Mouse (Mus musculus): ENCODE results near the gene Rpn1. TPM values are rescaled to one million over a fixed set of nuclear protein-coding genes. Genes with fewer than 3 reads are reported as not detected.

Gene Rpn1
- total RNA-seq (2021): 100 to 1,000 TPM; 222 to 247 TPM
- long read RNA-seq, experiment 1, transcript Rpn1-201 (10 exons, 3,633 nt): major isoform, 265 of 294 reads
- long read RNA-seq, experiment 1, partial matches to known transcripts: 15 of 294 reads
- long read RNA-seq, experiment 1, other reads (novel, unspliced or antisense): 14 of 294 reads
- long read RNA-seq, experiment 2, transcript Rpn1-201 (10 exons, 3,633 nt): major isoform, 746 of 833 reads
- long read RNA-seq, experiment 2, partial matches to known transcripts: 65 of 833 reads
- long read RNA-seq, experiment 2, other reads (novel, unspliced or antisense): 22 of 833 reads

- peak; percentile 97 to 98 for DNase-seq (ENCODE audit: low spot score in 2 of 2)
Measured at GRCm38 (mm10) chr6:88084278-88085151, at the start of gene Rpn1. TSS of gene Rpn1 (plus strand) at chr6:88084482.

- DNase-seq (ENCODE audit: low spot score in 2 of 2): no peak
Measured at GRCm38 (mm10) chr6:88037471-88038045, 46.7 kb upstream of the Rpn1 start.

- no peak for DNase-seq (ENCODE audit: low spot score in 2 of 2)
Measured at GRCm38 (mm10) chr6:88039426-88039825, 44.9 kb upstream of the Rpn1 start.

- DNase-seq (ENCODE audit: low spot score in 2 of 2): no peak
Measured at GRCm38 (mm10) chr6:88041221-88041620, 43.1 kb upstream of the Rpn1 start.

- no peak for DNase-seq (ENCODE audit: low spot score in 2 of 2)
Measured at GRCm38 (mm10) chr6:88042336-88042735, 41.9 kb upstream of the Rpn1 start.

- DNase-seq (ENCODE audit: low spot score in 2 of 2): peak in 1 of 2 experiments; percentile 30
Measured at GRCm38 (mm10) chr6:88044234-88044576, 40.1 kb upstream of the Rpn1 start.

- DNase-seq (ENCODE audit: low spot score in 2 of 2): peak; percentile 91 to 93
Measured at GRCm38 (mm10) chr6:88044577-88045405, 39.5 kb upstream of the Rpn1 start, which contains the start of gene Rab7. TSS of gene Rab7 (minus strand) at chr6:88045270.

GRCm38 (mm10) chr6:88045406-88045766 is 38.9 kb upstream of the Rpn1 start:
- DNase-seq (ENCODE audit: low spot score in 2 of 2): no peak

- no peak for DNase-seq (ENCODE audit: low spot score in 2 of 2)
Measured at GRCm38 (mm10) chr6:88047853-88048252, 36.4 kb upstream of the Rpn1 start.

- no peak for DNase-seq (ENCODE audit: low spot score in 2 of 2)
Measured at GRCm38 (mm10) chr6:88049008-88049407, 35.3 kb upstream of the Rpn1 start.

- no peak for DNase-seq (ENCODE audit: low spot score in 2 of 2)
Measured at GRCm38 (mm10) chr6:88051206-88051605, 33.1 kb upstream of the Rpn1 start.

- DNase-seq (ENCODE audit: low spot score in 2 of 2): no peak
Measured at GRCm38 (mm10) chr6:88053228-88054080, 30.8 kb upstream of the Rpn1 start.

- DNase-seq (ENCODE audit: low spot score in 2 of 2): no peak
Measured at GRCm38 (mm10) chr6:88054081-88054835, 30.0 kb upstream of the Rpn1 start.

GRCm38 (mm10) chr6:88055663-88056062 is 28.6 kb upstream of the Rpn1 start:
- DNase-seq (ENCODE audit: low spot score in 2 of 2): no peak

GRCm38 (mm10) chr6:88056866-88057265 is 27.4 kb upstream of the Rpn1 start:
- no peak for DNase-seq (ENCODE audit: low spot score in 2 of 2)

- DNase-seq (ENCODE audit: low spot score in 2 of 2): no peak
Measured at GRCm38 (mm10) chr6:88059903-88060302, 24.4 kb upstream of the Rpn1 start.

- no peak for DNase-seq (ENCODE audit: low spot score in 2 of 2)
Measured at GRCm38 (mm10) chr6:88060602-88061001, 23.7 kb upstream of the Rpn1 start.

- no peak for DNase-seq (ENCODE audit: low spot score in 2 of 2)
Measured at GRCm38 (mm10) chr6:88061406-88061805, 22.9 kb upstream of the Rpn1 start.

GRCm38 (mm10) chr6:88062398-88062797 is 21.9 kb upstream of the Rpn1 start:
- DNase-seq (ENCODE audit: low spot score in 2 of 2): no peak

All from adrenal gland, adult 18-20 months (tissue).